Mouse (Mus musculus) liver, embryonic 14.5 days (tissue): Measurements from ENCODE around the gene Prpf18.

ENCODE experiments used
- CTCF ChIP-seq: IDR thresholded peaks from 2 replicates; pipeline ENCODE4 v1.5.1; 2016; ENCODE audit warnings: antibody characterized with exemption, low read depth, control low read depth
- EP300 ChIP-seq: IDR thresholded peaks from 2 replicates; pipeline ENCODE4 v1.6.1; 2016; ENCODE audit warnings: antibody characterized with exemption, low read depth

DNA sequence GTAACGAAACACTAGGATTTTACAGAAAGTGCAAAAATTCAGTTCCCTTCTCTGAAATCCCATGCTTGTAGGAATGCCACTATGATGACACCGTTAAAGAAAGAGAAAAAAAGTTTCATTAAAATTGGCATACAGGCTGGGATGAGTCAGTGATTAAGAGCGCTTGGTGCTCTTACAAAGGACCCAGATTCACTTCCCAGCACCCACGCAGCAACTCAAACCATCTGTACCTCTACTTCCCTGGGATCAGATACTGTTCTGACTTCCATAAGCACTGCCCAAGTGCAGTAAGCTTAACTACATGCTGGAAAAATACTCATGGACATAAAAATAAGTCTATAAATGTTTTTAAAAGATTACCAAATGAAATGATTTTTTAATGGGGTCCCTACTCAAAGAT is 34.9 kb downstream of the Prpf18 start:
- no peak for TF ChIP-seq CTCF
- TF ChIP-seq EP300: no peak
